In genomic region chr5:100322081-100322480, GRCm38 (mm10) we compare ENCODE assay signal across 9 mouse cellular contexts.
DNase-seq lines count a peak whose midpoint lies in the region; ATAC-seq and TF ChIP-seq lines count a peak whose summit lies in the region.
"Had no signal": no experiment of that assay in that cellular context is flagged by ENCODE, and none has a peak within 500 bp of the region (broad histone marks: within the 10 kb centered on the region; RNA-seq: fewer than 3 reads in every experiment).

No protein-coding gene starts in this region.

- H3K27me3 ChIP-seq in heart, embryonic 15.5 days, result no peaks in the 10 kb centered on the region
- H3K27me3 ChIP-seq in liver, embryonic 11.5 days (replicated peaks; ENCODE audit: control insufficient read depth, insufficient read depth, low read length), result no peaks in the 10 kb centered on the region; the same call in 1 of the 2 replicates
- H3K27me3 ChIP-seq in neural tube, embryonic 12.5 days (replicated peaks), result no peaks in the 10 kb centered on the region
- H3K27me3 ChIP-seq in stomach, postnatal 0 days (ENCODE audit: control insufficient read depth, insufficient read depth, low read length), result no peaks in the 10 kb centered on the region

- no peak overlapping the region for H3K9ac ChIP-seq in heart, embryonic 15.5 days
- H3K9ac ChIP-seq in liver, embryonic 11.5 days (ENCODE audit: low read depth, low read length), result no peak overlapping the region
- no peak overlapping the region for H3K9ac ChIP-seq in neural tube, embryonic 12.5 days
- no peak overlapping the region for H3K9ac ChIP-seq in stomach, postnatal 0 days (ENCODE audit: low read length)

- H3K27ac ChIP-seq in heart, embryonic 15.5 days, result no peak overlapping the region
- H3K27ac ChIP-seq in liver, embryonic 11.5 days (ENCODE audit: low read depth, low read length), result no peak overlapping the region
- H3K27ac ChIP-seq in neural tube, embryonic 12.5 days, result no peak overlapping the region
- H3K27ac ChIP-seq in stomach, postnatal 0 days (replicated peaks), result no peak overlapping the region

- no peaks in the 10 kb centered on the region for H3K9me3 ChIP-seq in heart, embryonic 15.5 days (replicated peaks)
- no peaks in the 10 kb centered on the region for H3K9me3 ChIP-seq in liver, embryonic 11.5 days (ENCODE audit: control insufficient read depth, low read length)
- no peaks in the 10 kb centered on the region for H3K9me3 ChIP-seq in neural tube, embryonic 12.5 days
- H3K9me3 ChIP-seq in stomach, postnatal 0 days (ENCODE audit: control insufficient read depth, low read length), result no peaks in the 10 kb centered on the region

- WGBS in heart, embryonic 15.5 days, result 2% methylated on average over 11 of the region's 11 CpGs
- 4% methylated on average over 11 of the region's 11 CpGs for WGBS in liver, embryonic 11.5 days
- WGBS in neural tube, embryonic 12.5 days, result 3% methylated on average over 11 of the region's 11 CpGs
- WGBS in stomach, postnatal 0 days, result under 1% methylated on average over 11 of the region's 11 CpGs

- peak; percentile 99 for TF ChIP-seq CTCF in brain, embryonic 14.5 days (IDR thresholded peaks at IDR 0.05; ENCODE audit: borderline replicate concordance, extremely low read depth, insufficient read depth, insufficient read length)
- peak; percentile 97 for TF ChIP-seq CTCF in stomach, postnatal 0 days (IDR thresholded peaks at IDR 0.05; ENCODE audit: low read depth)

- peak; percentile 84 for DNase-seq in CD4-positive, CD25-positive, alpha-beta regulatory T cell, adult 2 months (ENCODE audit: low read depth, low spot score)
- DNase-seq in brain, embryonic 14.5 days (ENCODE audit: low read depth), result peak; percentile 93
- DNase-seq in fibroblast of lung, adult 2 months (ENCODE audit: low read depth), result peak; percentile 59
- peak; percentile 86 for DNase-seq in kidney, postnatal 10 days
- DNase-seq in liver, embryonic 11.5 days (ENCODE audit: low spot score), result peak; percentile 71
- peak; percentile 85 for DNase-seq in stomach, postnatal 0 days (ENCODE audit: low spot score)

- H3K4me1 ChIP-seq in heart, embryonic 15.5 days (replicated peaks), result 0 out of 2 replicates have a peak, but pooled peaks cover 5% of the 10 kb centered on the region
- H3K4me1 ChIP-seq in liver, embryonic 11.5 days (replicated peaks; ENCODE audit: control insufficient read depth, insufficient read depth, low read length), result no peaks in the 10 kb centered on the region
- no peaks in the 10 kb centered on the region; the same call in 1 of the 2 replicates for H3K4me1 ChIP-seq in neural tube, embryonic 12.5 days
- no peaks in the 10 kb centered on the region for H3K4me1 ChIP-seq in stomach, postnatal 0 days (replicated peaks; ENCODE audit: control insufficient read depth, insufficient read depth)

- no peak overlapping the region for H3K4me3 ChIP-seq in heart, embryonic 15.5 days
- H3K4me3 ChIP-seq in liver, embryonic 11.5 days (ENCODE audit: low read depth, low read length), result no peak overlapping the region
- H3K4me3 ChIP-seq in neural tube, embryonic 12.5 days, result no peak overlapping the region
- no peak overlapping the region for H3K4me3 ChIP-seq in stomach, postnatal 0 days (ENCODE audit: low read depth, low read length)
- H3K4me3 ChIP-seq: erythroblast, embryonic 14.5 days had no signal

- H3K4me2 ChIP-seq in heart, embryonic 15.5 days, result no peak overlapping the region
- H3K4me2 ChIP-seq in liver, embryonic 11.5 days, result no peak overlapping the region
- peak overlapping the region; percentile 22; the same call in 1 of the 2 replicates for H3K4me2 ChIP-seq in neural tube, embryonic 12.5 days (replicated peaks)
- no peak overlapping the region for H3K4me2 ChIP-seq in stomach, postnatal 0 days (replicated peaks; ENCODE audit: low read depth)

- ATAC-seq in heart, embryonic 15.5 days (replicated peaks; ENCODE audit: insufficient number of reproducible peaks, insufficient read depth, low FRiP score, low read depth), result peak; percentile 76; the same call in 1 of the 2 replicates
- peak; percentile 65 for ATAC-seq in liver, embryonic 11.5 days (replicated peaks; ENCODE audit: low FRiP score)
- ATAC-seq in neural tube, embryonic 12.5 days (ENCODE audit: low FRiP score, low read depth), result peak; percentile 65; the same call in 1 of the 2 replicates
- peak; percentile 84 for ATAC-seq in stomach, postnatal 0 days (ENCODE audit: low FRiP score, low TSS enrichment)

- no peak for TF ChIP-seq POLR2A in brain, embryonic 14.5 days (IDR thresholded peaks at IDR 0.05; ENCODE audit: borderline replicate concordance, extremely low read depth, insufficient read depth, insufficient read length, poor library complexity, severe bottlenecking)

- no peaks in the 10 kb centered on the region for H3K36me3 ChIP-seq in heart, embryonic 15.5 days
- no peaks in the 10 kb centered on the region for H3K36me3 ChIP-seq in liver, embryonic 11.5 days (ENCODE audit: control insufficient read depth, insufficient read depth, low read length)
- no peaks in the 10 kb centered on the region for H3K36me3 ChIP-seq in neural tube, embryonic 12.5 days
- no peaks in the 10 kb centered on the region for H3K36me3 ChIP-seq in stomach, postnatal 0 days (ENCODE audit: control insufficient read depth, insufficient read depth, low read length)

- TF ChIP-seq EP300 in stomach, postnatal 0 days (optimal IDR thresholded peaks at IDR 0.05), result no peak
